Comparison of ENCODE assay signal across 8 mouse cellular contexts in genomic region chr9:56506931-56507681, GRCm38 (mm10).
A peak's percentile ranks its signal among the peaks of the same experiment; 100 is the strongest.
DNase-seq lines count a peak whose midpoint lies in the region; ATAC-seq and TF ChIP-seq lines count a peak whose summit lies in the region.

No protein-coding gene starts in this region.

- peak overlapping the region; percentile 95 for H3K27ac ChIP-seq in lung, postnatal 0 days (ENCODE audit: low read length)

- H3K4me3 ChIP-seq in E14TG2a.4 (replicated peaks; ENCODE audit: low read length), result peak overlapping the region; percentile 78
- peak overlapping the region; percentile 34 for H3K4me3 ChIP-seq in lung, postnatal 0 days (ENCODE audit: low read depth, low read length)

- H3K4me1 ChIP-seq in E14TG2a.4 (replicated peaks; ENCODE audit: low read depth, low read length), result peaks cover 82% of the 10 kb centered on the region
- peaks cover 36% of the 10 kb centered on the region for H3K4me1 ChIP-seq in lung, postnatal 0 days (ENCODE audit: insufficient read depth, low read depth, low read length)

- peak; percentile 4 to 12 for DNase-seq in B cell, adult 2 months
- DNase-seq in cerebellum, postnatal 36 days, result peak; percentile 22 to 40
- peak; percentile 67 to 73 for DNase-seq in heart, adult 9 months (ENCODE audit: low spot score in 2 of 2)
- DNase-seq in kidney, adult 9 months, result peak; percentile 78
- peak; percentile 73 for DNase-seq in lung, postnatal 0 days (ENCODE audit: low spot score)
- peak; percentile 40 for DNase-seq in right cerebral cortex, postnatal 25 days

- no peak for ATAC-seq in lung, postnatal 0 days
- ATAC-seq in erythroid progenitor cell, adult 5-6 weeks (replicated peaks; ENCODE audit: low FRiP score, poor library complexity, severe bottlenecking), result no peak

- no peaks in the 10 kb centered on the region; the same call in 1 of the 2 replicates for H3K27me3 ChIP-seq in E14TG2a.4 (ENCODE audit: insufficient read depth, low read length)
- no peaks in the 10 kb centered on the region for H3K27me3 ChIP-seq in lung, postnatal 0 days (replicated peaks; ENCODE audit: insufficient read depth, low read length)

- peak; percentile 58 for TF ChIP-seq EP300 in lung, postnatal 0 days (IDR thresholded peaks at IDR 0.05)

- peak overlapping the region; percentile 45 for H3K9ac ChIP-seq in lung, postnatal 0 days (replicated peaks; ENCODE audit: low read depth)

- H3K36me3 ChIP-seq in E14TG2a.4 (ENCODE audit: insufficient read depth, low read length), result no peaks in the 10 kb centered on the region
- no peaks in the 10 kb centered on the region for H3K36me3 ChIP-seq in lung, postnatal 0 days (ENCODE audit: insufficient read depth, low read length)

- WGBS in lung, postnatal 0 days, result 3% methylated on average over 25 of the region's 25 CpGs

- no peak for TF ChIP-seq CTCF in E14TG2a.4 (conservative IDR thresholded peaks at IDR 0.05; ENCODE audit: low read length)
- no peak for TF ChIP-seq CTCF in lung, postnatal 0 days (IDR thresholded peaks at IDR 0.05)

- peak overlapping the region; percentile 90 for H3K4me2 ChIP-seq in lung, postnatal 0 days (replicated peaks; ENCODE audit: low read depth, low read length)

- no peaks in the 10 kb centered on the region for H3K9me3 ChIP-seq in E14TG2a.4 (ENCODE audit: low read length)
- no peaks in the 10 kb centered on the region for H3K9me3 ChIP-seq in lung, postnatal 0 days (ENCODE audit: low read length)

Comparison
In these comparisons a context has a peak if more than half of its experiments do, and no peak if none do; other contexts are left out.
1. DNase-seq: peak in every context shown above with its lines; median percentile 78 in kidney, adult 9 months; 73 in lung, postnatal 0 days; 70 in heart, adult 9 months; 40 in right cerebral cortex, postnatal 25 days; 31 in cerebellum, postnatal 36 days; 8 in B cell, adult 2 months.